Mouse (Mus musculus) neutrophil, adult 5-6 weeks (primary cell): ENCODE measurements around the gene Zc3hav1. TPM values are rescaled to one million over a fixed set of nuclear protein-coding genes. Genes with fewer than 3 reads are reported as not detected.

Experiments used
- ATAC-seq: fragments of 151-379, 151-347 bp; 2 replicates; pipeline ENCODE4 v1.8.0; 2017; ENCODE audit warnings: mild to moderate bottlenecking, moderate TSS enrichment; ENCODE audit not compliant: insufficient number of reproducible peaks, poor library complexity, low FRiP score, severe bottlenecking; ENCODE audit errors: extremely low read depth
- total RNA-seq: library from RNA; stranded (forward); fragments of 200-1000 nt; gene quantifications from 2 replicates; pipeline ENCODE4 v1.2.3, GENCODE M21; 2017

Gene Zc3hav1
- total RNA-seq, 1 experiment from 2014 or later, result 159 TPM

GRCm38 (mm10) chr6:38354723-38355353, 435 bp upstream of the Zc3hav1 start:
- ATAC-seq, result no peak

- ATAC-seq, result no peak
These were observed 1.2 kb downstream of the Zc3hav1 start for GRCm38 (mm10) chr6:38353181-38353580.

GRCm38 (mm10) chr6:38352451-38352850, 2.0 kb downstream of the Zc3hav1 start:
- ATAC-seq, result no peak; the same call in 1 of the 2 replicates

GRCm38 (mm10) chr6:38351930-38352329, 2.5 kb downstream of the Zc3hav1 start:
- no peak for ATAC-seq

GRCm38 (mm10) chr6:38349806-38350205, 4.6 kb downstream of the Zc3hav1 start:
- no peak for ATAC-seq

- no peak for ATAC-seq
These were observed 5.5 kb downstream of the Zc3hav1 start for GRCm38 (mm10) chr6:38348811-38349453.

- no peak for ATAC-seq
These were observed 6.5 kb downstream of the Zc3hav1 start for GRCm38 (mm10) chr6:38347875-38348274.

- ATAC-seq, result peak; percentile 81
These were observed 8.6 kb downstream of the Zc3hav1 start for GRCm38 (mm10) chr6:38345796-38346195.

- ATAC-seq, result no peak
These were observed 10.3 kb downstream of the Zc3hav1 start for GRCm38 (mm10) chr6:38344006-38344670.

- no peak for ATAC-seq
These were observed 10.8 kb downstream of the Zc3hav1 start for GRCm38 (mm10) chr6:38343581-38343980.

GRCm38 (mm10) chr6:38342666-38342992, 11.8 kb downstream of the Zc3hav1 start:
- no peak for ATAC-seq

GRCm38 (mm10) chr6:38341751-38342665, 12.4 kb downstream of the Zc3hav1 start:
- 0 out of 2 replicates have a peak, but pooled peaks have one; percentile 21 for ATAC-seq

- ATAC-seq, result no peak
These were observed 15.3 kb downstream of the Zc3hav1 start for GRCm38 (mm10) chr6:38339078-38339477.

GRCm38 (mm10) chr6:38337951-38338350, 16.5 kb downstream of the Zc3hav1 start:
- no peak for ATAC-seq

- no peak for ATAC-seq
These were observed 17.2 kb downstream of the Zc3hav1 start for GRCm38 (mm10) chr6:38337166-38337705.

- ATAC-seq, result no peak
These were observed 19.1 kb downstream of the Zc3hav1 start for GRCm38 (mm10) chr6:38335264-38335663.

- no peak for ATAC-seq
These were observed 27.8 kb downstream of the Zc3hav1 start for GRCm38 (mm10) chr6:38326596-38326995.

- ATAC-seq, result no peak
These were observed 33.8 kb downstream of the Zc3hav1 start for GRCm38 (mm10) chr6:38320621-38321020.

GRCm38 (mm10) chr6:38316050-38316449, 38.4 kb downstream of the Zc3hav1 start:
- ATAC-seq, result no peak
